Comparison of ENCODE assay signal across 19 mouse cellular contexts in genomic region chr12:82089288-82089687, GRCm38 (mm10).
DNase-seq lines count a peak whose midpoint lies in the region; ATAC-seq and TF ChIP-seq lines count a peak whose summit lies in the region.
"Had no signal": no experiment of that assay in that cellular context is flagged by ENCODE, and none has a peak within 500 bp of the region (broad histone marks: within the 10 kb centered on the region; RNA-seq: fewer than 3 reads in every experiment).

No protein-coding gene starts in this region.

- H3K9ac ChIP-seq in liver, embryonic 14.5 days (replicated peaks): no peak overlapping the region
- H3K9ac ChIP-seq in CH12.LX (ENCODE audit: insufficient read depth, low read depth) (no peak overlapping the region), ES-E14 (ENCODE audit: insufficient read depth, low read depth, low read length, poor library complexity, severe bottlenecking) (no peak overlapping the region)
- H3K9ac ChIP-seq in heart, embryonic 12.5 days: no peak overlapping the region
- H3K9ac ChIP-seq: heart, embryonic 15.5 days; kidney, embryonic 15.5 days; limb, embryonic 12.5 days; lung, embryonic 15.5 days; stomach, embryonic 15.5 days had no signal

- no peak for DNase-seq in liver, embryonic 14.5 days (ENCODE audit: low read depth in 3 of 3, low spot score in 3 of 3)
- DNase-seq in liver (no peak), CH12.LX (ENCODE audit: extremely low read depth) (no peak), ES-E14 (ENCODE audit: low read depth, low spot score) (peak; percentile 27)
- no peak for DNase-seq in kidney, postnatal 4 days
- DNase-seq: adrenal gland, adult 2 months; cerebellum, postnatal 10 days; right cerebral cortex, adult 18-20 months had no signal

- no peaks in the 10 kb centered on the region for H3K27me3 ChIP-seq in liver, embryonic 14.5 days (ENCODE audit: control insufficient read depth, insufficient read depth, low read length)
- H3K27me3 ChIP-seq in CH12.LX (replicated peaks): no peaks in the 10 kb centered on the region
- no peaks in the 10 kb centered on the region for H3K27me3 ChIP-seq in small intestine, adult 2 months (ENCODE audit: control insufficient read depth, insufficient read depth, low read length)
- H3K27me3 ChIP-seq in heart, embryonic 12.5 days (replicated peaks): no peaks in the 10 kb centered on the region
- H3K27me3 ChIP-seq: heart, embryonic 15.5 days; kidney, embryonic 15.5 days; limb, embryonic 12.5 days; lung, embryonic 15.5 days; stomach, embryonic 15.5 days had no signal

- no peak overlapping the region for H3K4me3 ChIP-seq in liver, embryonic 14.5 days (ENCODE audit: insufficient read depth in 1 of 2, low read depth in 2 of 2, low read length in 2 of 2)
- no peak overlapping the region for H3K4me3 ChIP-seq in CH12.LX (replicated peaks in 1 of 3; ENCODE audit: low read depth in 2 of 3, low read length in 2 of 3, poor library complexity in 1 of 3)
- H3K4me3 ChIP-seq in ES-E14 (ENCODE audit: insufficient read depth in 1 of 2, low read depth in 1 of 2, low read length in 2 of 2, poor library complexity in 1 of 2, severe bottlenecking in 1 of 2): no peak overlapping the region
- H3K4me3 ChIP-seq in small intestine, adult 2 months (ENCODE audit: low read depth, low read length): no peak overlapping the region
- no peak overlapping the region for H3K4me3 ChIP-seq in heart, embryonic 12.5 days
- H3K4me3 ChIP-seq: forebrain, embryonic 10.5 days; heart, embryonic 15.5 days; hindbrain, embryonic 10.5 days; kidney, embryonic 15.5 days; limb, embryonic 12.5 days; lung, embryonic 15.5 days; megakaryocyte, embryonic 14.5 days; stomach, embryonic 15.5 days had no signal

- WGBS in liver, embryonic 14.5 days (ENCODE audit: insufficient replicate concordance): 68% methylated on average over 6 of the region's 6 CpGs
- 76% methylated on average over 6 of the region's 6 CpGs for WGBS in small intestine, adult 2 months
- 82% methylated on average over 6 of the region's 6 CpGs for WGBS in heart, embryonic 12.5 days

- no peaks in the 10 kb centered on the region for H3K9me3 ChIP-seq in liver, embryonic 14.5 days (ENCODE audit: control insufficient read depth, low read length)
- H3K9me3 ChIP-seq in CH12.LX (replicated peaks; ENCODE audit: low read length): peaks cover 3% of the 10 kb centered on the region
- no peaks in the 10 kb centered on the region for H3K9me3 ChIP-seq in ES-E14 (ENCODE audit: control insufficient read depth, insufficient read depth, low read depth, low read length)
- 0 out of 2 replicates have a peak, but pooled peaks cover 4% of the 10 kb centered on the region for H3K9me3 ChIP-seq in heart, embryonic 12.5 days (replicated peaks)
- H3K9me3 ChIP-seq: forebrain, embryonic 10.5 days; heart, embryonic 15.5 days; hindbrain, embryonic 10.5 days; kidney, embryonic 15.5 days; limb, embryonic 12.5 days; lung, embryonic 15.5 days; stomach, embryonic 15.5 days had no signal

- no peaks in the 10 kb centered on the region for H3K36me3 ChIP-seq in liver, embryonic 14.5 days (replicated peaks; ENCODE audit: control insufficient read depth, insufficient read depth, low read depth)
- H3K36me3 ChIP-seq in CH12.LX (replicated peaks in 1 of 2; ENCODE audit: control insufficient read depth in 1 of 2, insufficient read depth in 1 of 2, low read length in 1 of 2) (no peaks in the 10 kb centered on the region), ES-E14 (ENCODE audit: control insufficient read depth, insufficient read depth, low read length, poor library complexity, severe bottlenecking) (no peaks in the 10 kb centered on the region)
- no peaks in the 10 kb centered on the region for H3K36me3 ChIP-seq in small intestine, adult 2 months (ENCODE audit: control insufficient read depth, insufficient read depth, low read length)
- no peaks in the 10 kb centered on the region for H3K36me3 ChIP-seq in heart, embryonic 12.5 days
- H3K36me3 ChIP-seq: forebrain, embryonic 10.5 days; heart, embryonic 15.5 days; hindbrain, embryonic 10.5 days; kidney, embryonic 15.5 days; limb, embryonic 12.5 days; lung, embryonic 15.5 days; stomach, embryonic 15.5 days had no signal

- H3K27ac ChIP-seq in liver, embryonic 14.5 days: no peak overlapping the region
- H3K27ac ChIP-seq in CH12.LX (ENCODE audit: insufficient read depth, low read depth) (no peak overlapping the region), ES-E14 (ENCODE audit: insufficient read depth, low read depth, low read length, poor library complexity, severe bottlenecking) (no peak overlapping the region)
- H3K27ac ChIP-seq in small intestine, adult 2 months (ENCODE audit: insufficient read depth, low read depth, low read length): no peak overlapping the region
- H3K27ac ChIP-seq in heart, embryonic 12.5 days (ENCODE audit: poor library complexity, severe bottlenecking): no peak overlapping the region
- H3K27ac ChIP-seq: forebrain, embryonic 10.5 days; heart, embryonic 15.5 days; hindbrain, embryonic 10.5 days; kidney, embryonic 15.5 days; limb, embryonic 12.5 days; lung, embryonic 15.5 days; stomach, embryonic 15.5 days had no signal

- dilution Hi-C loops in CH12.LX (cut with MboI; ENCODE audit: extremely low pct_ligation_motif_present, extremely low pct_unique_long_range_greater_than_20kb, low sequenced_read_pairs): no loop called here

- no peak overlapping the region for H3K4me2 ChIP-seq in liver, embryonic 14.5 days (ENCODE audit: low read depth)
- no peak overlapping the region for H3K4me2 ChIP-seq in CH12.LX (ENCODE audit: insufficient read depth, low read depth, poor library complexity, severe bottlenecking)
- no peak overlapping the region for H3K4me2 ChIP-seq in heart, embryonic 12.5 days
- H3K4me2 ChIP-seq: heart, embryonic 15.5 days; kidney, embryonic 15.5 days; limb, embryonic 12.5 days; lung, embryonic 15.5 days; stomach, embryonic 15.5 days had no signal

- 0 out of 2 replicates have a peak, but pooled peaks have one; percentile 27 for TF ChIP-seq CTCF in liver, embryonic 14.5 days (IDR thresholded peaks at IDR 0.05; ENCODE audit: low read depth)
- TF ChIP-seq CTCF in CH12.LX (conservative IDR thresholded peaks at IDR 0.05 in 1 of 2, IDR thresholded peaks at IDR 0.05 in 1 of 2; ENCODE audit: low read depth in 2 of 2, low read length in 2 of 2): 0 out of 4 replicates have a peak, but pooled peaks of 1 of the 2 experiments have one; percentile 19
- peak; percentile 29; the same call in 1 of the 2 replicates for TF ChIP-seq CTCF in small intestine, adult 2 months (IDR thresholded peaks at IDR 0.05; ENCODE audit: extremely low read depth, insufficient read length, insufficient replicate concordance, low read depth, low read length)

- in situ Hi-C loops in CH12.LX (cut with MboI; ENCODE audit: low pct_ligation_motif_present, low pct_unique_long_range_greater_than_20kb, low sequenced_read_pairs) (no loop called here), ES-E14 (cut with MboI; ENCODE audit: low sequenced_read_pairs in 2 of 2, unreplicated experiment in 2 of 2) (loop anchor here in 1 of 2 experiments (25.0 kb wide), 1 partner anchor 102 kb away; no protein-coding TSS in a partner anchor)

- no peak for ATAC-seq in liver, embryonic 14.5 days (ENCODE audit: insufficient read depth)
- ATAC-seq in heart, embryonic 12.5 days (ENCODE audit: insufficient number of reproducible peaks, low FRiP score): no peak
- ATAC-seq: midbrain, embryonic 16.5 days had no signal

- peaks cover 0 to 6% of the 10 kb centered on the region in 2 experiments; a peak in 2 of 4 replicates for H3K4me1 ChIP-seq in liver, embryonic 14.5 days (replicated peaks; ENCODE audit: control insufficient read depth in 2 of 2, insufficient read depth in 2 of 2, low read length in 1 of 2)
- H3K4me1 ChIP-seq in CH12.LX (ENCODE audit: control insufficient read depth in 1 of 2, insufficient read depth in 2 of 2): no peaks in the 10 kb centered on the region; a peak in 1 of 4 replicates
- H3K4me1 ChIP-seq in ES-E14 (ENCODE audit: control insufficient read depth in 2 of 2, insufficient read depth in 2 of 2, low read length in 2 of 2, poor library complexity in 1 of 2): no peaks in the 10 kb centered on the region
- peaks cover 7% of the 10 kb centered on the region; the same call in 1 of the 2 replicates for H3K4me1 ChIP-seq in small intestine, adult 2 months (ENCODE audit: control insufficient read depth, insufficient read depth, insufficient read length, low read length)
- H3K4me1 ChIP-seq in heart, embryonic 12.5 days (replicated peaks): 0 out of 2 replicates have a peak, but pooled peaks cover 14% of the 10 kb centered on the region
- H3K4me1 ChIP-seq: heart, embryonic 15.5 days; lung, embryonic 15.5 days; megakaryocyte, embryonic 14.5 days; stomach, embryonic 15.5 days had no signal

- TF ChIP-seq EP300 in liver, embryonic 14.5 days (IDR thresholded peaks at IDR 0.05; ENCODE audit: low read depth): no peak
- TF ChIP-seq EP300 in CH12.LX (IDR thresholded peaks at IDR 0.05; ENCODE audit: low read length): no peak

- TF ChIP-seq RAD21 in CH12.LX (IDR thresholded peaks at IDR 0.05; ENCODE audit: low read depth, low read length): peak; percentile 2

- no peaks in the 10 kb centered on the region for H3K79me2 ChIP-seq in CH12.LX (replicated peaks; ENCODE audit: control insufficient read depth, extremely low read depth, insufficient read depth, poor library complexity, severe bottlenecking)

- TF ChIP-seq POLR2A in CH12.LX (IDR thresholded peaks at IDR 0.05; ENCODE audit: low read depth, low read length): no peak
- no peak for TF ChIP-seq POLR2A in small intestine, adult 2 months (IDR thresholded peaks at IDR 0.05; ENCODE audit: low read depth, low read length)

TF ChIP-seq in CH12.LX, 34 proteins besides CTCF, POLR2A, EP300 and RAD21 (continues in another document):
- TF ChIP-seq RCOR1 (conservative IDR thresholded peaks at IDR 0.05; ENCODE audit: low read depth, low read length) (no peak), HCFC1 (IDR thresholded peaks at IDR 0.05; ENCODE audit: low read depth, low read length) (no peak), MYC (IDR thresholded peaks at IDR 0.05; ENCODE audit: low read depth, low read length) (no peak), TBP (conservative IDR thresholded peaks at IDR 0.05; ENCODE audit: low read depth, low read length) (no peak), ETS1 (conservative IDR thresholded peaks at IDR 0.05; ENCODE audit: low read depth, low read length) (no peak), MAZ (IDR thresholded peaks at IDR 0.05; ENCODE audit: low read depth, low read length) (no peak), KAT2A (IDR thresholded peaks at IDR 0.05; ENCODE audit: insufficient replicate concordance, low read length) (no peak)

TF ChIP-seq in ES-E14, 5 proteins besides CTCF, POLR2A, EP300 and RAD21:
- TF ChIP-seq ZC3H11A (IDR thresholded peaks at IDR 0.05; ENCODE audit: borderline replicate concordance, low read depth, low read length) (peak; percentile 40; the same call in 1 of the 2 replicates), MAFK (IDR thresholded peaks at IDR 0.05; ENCODE audit: insufficient read depth, low read depth, low read length) (no peak)
